9 mouse cellular contexts compared by ENCODE assay signal in the genomic region with DNA sequence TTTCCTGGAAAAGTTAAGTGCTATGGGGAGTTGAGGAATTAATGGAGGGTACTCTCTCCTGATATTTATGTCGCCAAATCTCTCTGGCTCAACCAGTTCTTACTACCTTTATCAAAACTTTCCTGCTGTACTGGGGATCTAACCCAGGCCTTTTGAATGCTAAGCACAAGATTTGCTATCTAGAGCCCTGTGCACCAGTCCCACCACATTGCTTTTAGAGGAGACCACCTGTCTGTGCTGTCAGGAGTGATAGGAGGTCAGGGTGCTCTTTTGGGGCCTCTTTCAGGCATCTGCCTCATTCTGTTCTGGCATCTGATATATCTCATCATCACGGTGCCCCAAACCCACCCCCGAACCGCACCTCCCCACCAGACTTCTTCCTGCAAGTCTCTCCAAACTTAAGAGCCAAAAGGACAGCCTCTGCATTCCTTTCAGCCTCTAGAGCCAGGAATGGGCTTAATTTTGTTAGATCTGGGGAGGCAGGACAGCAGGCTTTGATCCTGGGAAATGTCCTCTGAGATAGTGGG. TPM values are rescaled to one million over a fixed set of nuclear protein-coding genes. Genes with fewer than 3 reads are reported as not detected.
DNase-seq lines count a peak whose midpoint lies in the region; ATAC-seq lines count a peak whose summit lies in the region.
"Had no signal": no experiment of that assay in that cellular context is flagged by ENCODE, and none has a peak within 500 bp of the region (broad histone marks: within the 10 kb centered on the region; RNA-seq: fewer than 3 reads in every experiment).

No protein-coding gene starts in this region.

- no peak for ATAC-seq in hindbrain, embryonic 13.5 days (ENCODE audit: low FRiP score)
- ATAC-seq in neural tube, embryonic 12.5 days (ENCODE audit: low FRiP score, low read depth), result no peak
- ATAC-seq in liver, embryonic 13.5 days (ENCODE audit: low read depth), result peak; percentile 54

- 73% methylated on average over 4 of the region's 4 CpGs for WGBS in hindbrain, embryonic 13.5 days
- WGBS in hindbrain, embryonic 10.5 days, result 70% methylated on average over 4 of the region's 4 CpGs
- 64% methylated on average over 4 of the region's 4 CpGs for WGBS in neural tube, embryonic 12.5 days
- WGBS in liver, embryonic 13.5 days (ENCODE audit: insufficient replicate concordance), result 16% methylated on average over 4 of the region's 4 CpGs

- 0 out of 2 replicates have a peak overlapping the region, but pooled peaks have one; percentile 53 for H3K9ac ChIP-seq in hindbrain, embryonic 13.5 days
- H3K9ac ChIP-seq in neural tube, embryonic 12.5 days, result no peak overlapping the region
- peak overlapping the region; percentile 64; the same call in 1 of the 2 replicates for H3K9ac ChIP-seq in liver, embryonic 13.5 days

- H3K4me1 ChIP-seq in hindbrain, embryonic 13.5 days (replicated peaks), result peaks cover 39% of the 10 kb centered on the region
- H3K4me1 ChIP-seq in hindbrain, embryonic 10.5 days (replicated peaks), result peaks cover 32% of the 10 kb centered on the region
- H3K4me1 ChIP-seq in neural tube, embryonic 12.5 days, result peaks cover 23% of the 10 kb centered on the region
- H3K4me1 ChIP-seq in liver, embryonic 13.5 days (replicated peaks), result peaks cover 50% of the 10 kb centered on the region

- H3K9me3 ChIP-seq in hindbrain, embryonic 13.5 days, result no peaks in the 10 kb centered on the region
- H3K9me3 ChIP-seq in hindbrain, embryonic 10.5 days, result no peaks in the 10 kb centered on the region
- no peaks in the 10 kb centered on the region for H3K9me3 ChIP-seq in neural tube, embryonic 12.5 days
- H3K9me3 ChIP-seq in liver, embryonic 13.5 days (replicated peaks), result no peaks in the 10 kb centered on the region

- H3K36me3 ChIP-seq in hindbrain, embryonic 13.5 days, result 0 out of 2 replicates have a peak, but pooled peaks cover under 1% of the 10 kb centered on the region
- H3K36me3 ChIP-seq in hindbrain, embryonic 10.5 days, result no peaks in the 10 kb centered on the region
- H3K36me3 ChIP-seq in neural tube, embryonic 12.5 days, result no peaks in the 10 kb centered on the region
- no peaks in the 10 kb centered on the region for H3K36me3 ChIP-seq in liver, embryonic 13.5 days

- no peak for DNase-seq in hindbrain, embryonic 10.5 days (ENCODE audit: low spot score)
- DNase-seq in neural tube, embryonic 10.5 days (ENCODE audit: extremely low spot score, low spot score), result no peak
- no peak for DNase-seq in liver, embryonic 13.5 days
- no peak for DNase-seq in ovary, postnatal 36 days (ENCODE audit: low spot score)
- DNase-seq in right cerebral cortex, postnatal 36 days (ENCODE audit: low spot score in 2 of 2), result no peak
- no peak for DNase-seq in cerebellum, adult 18-20 months
- DNase-seq: embryo, embryonic 11 days had no signal

- no peak overlapping the region for H3K27ac ChIP-seq in hindbrain, embryonic 13.5 days
- H3K27ac ChIP-seq in hindbrain, embryonic 10.5 days, result no peak overlapping the region
- no peak overlapping the region for H3K27ac ChIP-seq in neural tube, embryonic 12.5 days
- peak overlapping the region; percentile 67; the same call in 1 of the 2 replicates for H3K27ac ChIP-seq in liver, embryonic 13.5 days

- no peak overlapping the region for H3K4me3 ChIP-seq in hindbrain, embryonic 13.5 days
- no peak overlapping the region for H3K4me3 ChIP-seq in hindbrain, embryonic 10.5 days
- no peak overlapping the region for H3K4me3 ChIP-seq in neural tube, embryonic 12.5 days
- H3K4me3 ChIP-seq in liver, embryonic 13.5 days (replicated peaks), result peak overlapping the region; percentile 52

- H3K27me3 ChIP-seq in hindbrain, embryonic 13.5 days, result no peaks in the 10 kb centered on the region
- 0 out of 2 replicates have a peak, but pooled peaks cover 5% of the 10 kb centered on the region for H3K27me3 ChIP-seq in hindbrain, embryonic 10.5 days (ENCODE audit: insufficient read depth, poor library complexity, severe bottlenecking)
- H3K27me3 ChIP-seq in neural tube, embryonic 12.5 days (replicated peaks), result no peaks in the 10 kb centered on the region
- no peaks in the 10 kb centered on the region for H3K27me3 ChIP-seq in liver, embryonic 13.5 days

- no peak overlapping the region for H3K4me2 ChIP-seq in hindbrain, embryonic 13.5 days
- H3K4me2 ChIP-seq in neural tube, embryonic 12.5 days (replicated peaks), result peak overlapping the region; percentile 54; the same call in 1 of the 2 replicates
- peak overlapping the region; percentile 76 for H3K4me2 ChIP-seq in liver, embryonic 13.5 days

RNA-seq across cellular contexts. Expression of a gene that starts 1.3 kb away (rescaled TPM):
- 22.3 and 22.4 TPM in 2 replicates for polyA plus RNA-seq in hindbrain, embryonic 13.5 days (2015; fragmentation: Nextera tagmentation; extraction: Ambion mirVana)
- polyA plus RNA-seq in hindbrain, embryonic 10.5 days (2016; fragmentation: Nextera tagmentation; extraction: Ambion mirVana), result 16.4 and 19.4 TPM in 2 replicates
- 23.2 and 24.9 TPM in 2 replicates for polyA plus RNA-seq in neural tube, embryonic 12.5 days (2016; fragmentation: Nextera tagmentation; extraction: Ambion mirVana)
- polyA plus RNA-seq in liver, embryonic 13.5 days (2015; fragmentation: Nextera tagmentation; extraction: Ambion mirVana), result 4.5 and 5.9 TPM in 2 replicates

RNA-seq across cellular contexts. Expression of a gene that starts 55.1 kb away (rescaled TPM):
- 15.6 and 15.7 TPM in 2 replicates for polyA plus RNA-seq in hindbrain, embryonic 13.5 days (2015; fragmentation: Nextera tagmentation; extraction: Ambion mirVana)
- 18.6 and 19.1 TPM in 2 replicates for polyA plus RNA-seq in hindbrain, embryonic 10.5 days (2016; fragmentation: Nextera tagmentation; extraction: Ambion mirVana)
- polyA plus RNA-seq in neural tube, embryonic 12.5 days (2016; fragmentation: Nextera tagmentation; extraction: Ambion mirVana), result 21.6 and 21.7 TPM in 2 replicates
- polyA plus RNA-seq in liver, embryonic 13.5 days (2015; fragmentation: Nextera tagmentation; extraction: Ambion mirVana), result 9.0 and 11.9 TPM in 2 replicates

RNA-seq across cellular contexts. Expression of a gene that starts 58.2 kb away (rescaled TPM):
- polyA plus RNA-seq in hindbrain, embryonic 13.5 days (2015; fragmentation: Nextera tagmentation; extraction: Ambion mirVana), result 129 and 140 TPM in 2 replicates
- 166 and 178 TPM in 2 replicates for polyA plus RNA-seq in hindbrain, embryonic 10.5 days (2016; fragmentation: Nextera tagmentation; extraction: Ambion mirVana)
- polyA plus RNA-seq in neural tube, embryonic 12.5 days (2016; fragmentation: Nextera tagmentation; extraction: Ambion mirVana), result 134 and 140 TPM in 2 replicates
- polyA plus RNA-seq in liver, embryonic 13.5 days (2015; fragmentation: Nextera tagmentation; extraction: Ambion mirVana), result 90.9 and 100 TPM in 2 replicates

RNA-seq across cellular contexts. Expression of a gene that starts 58.6 kb away (rescaled TPM):
- 42.6 and 46.8 TPM in 2 replicates for polyA plus RNA-seq in hindbrain, embryonic 13.5 days (2015; fragmentation: Nextera tagmentation; extraction: Ambion mirVana)
- 37.9 and 40.8 TPM in 2 replicates for polyA plus RNA-seq in hindbrain, embryonic 10.5 days (2016; fragmentation: Nextera tagmentation; extraction: Ambion mirVana)
- polyA plus RNA-seq in neural tube, embryonic 12.5 days (2016; fragmentation: Nextera tagmentation; extraction: Ambion mirVana), result 40.3 and 48.3 TPM in 2 replicates
- polyA plus RNA-seq in liver, embryonic 13.5 days (2015; fragmentation: Nextera tagmentation; extraction: Ambion mirVana), result 5.3 and 6.0 TPM in 2 replicates
